Mouse (Mus musculus): ENCODE measurements at regions not wholly inside any gene's neighbourhood (a gene's known extent, or its start where the extent isn't known, plus 50 kb on each side); places are given as distances from the start of the nearest gene placed in this dataset.

DNA sequence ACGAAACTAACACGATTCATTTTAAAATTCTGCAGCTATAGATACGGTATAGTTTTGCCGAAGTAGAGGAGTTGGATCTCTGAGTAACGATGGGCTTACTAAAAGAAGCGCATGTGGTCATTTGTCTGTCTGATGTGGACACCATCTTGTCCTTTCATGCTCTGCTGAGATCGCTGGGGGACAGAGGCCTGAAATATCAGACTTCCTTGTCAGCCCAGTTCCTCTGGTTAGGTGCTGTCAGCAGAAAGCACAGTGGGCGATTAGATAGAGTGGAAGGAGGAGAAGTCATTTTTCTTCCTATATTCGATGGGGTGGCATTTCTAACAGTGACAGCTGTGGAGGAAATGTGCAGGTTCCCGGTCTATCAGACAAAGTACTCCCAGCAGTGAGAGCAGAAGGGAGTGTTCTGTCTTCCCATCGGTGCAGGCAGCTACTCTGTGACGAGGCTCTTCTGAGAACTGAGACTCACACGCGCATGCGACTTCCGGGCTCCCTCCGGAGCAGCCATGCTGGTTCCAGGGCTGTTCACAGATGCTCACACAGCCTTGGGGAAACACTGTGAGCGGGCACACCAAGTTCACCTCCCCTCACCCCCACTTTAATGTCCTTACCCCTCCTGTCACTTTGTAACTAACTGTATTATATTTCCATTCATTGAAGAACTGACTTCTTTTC is 74.5 kb upstream of the Pex5l start:
- TF ChIP-seq CTCF (IDR thresholded peaks at IDR 0.05) = no peak
- TF ChIP-seq EP300 (IDR thresholded peaks at IDR 0.05) = no peak
